Mouse (Mus musculus) liver, embryonic 16.5 days (tissue): ENCODE measurements around the gene Rad51d. TPM values are rescaled to one million over a fixed set of nuclear protein-coding genes. Genes with fewer than 3 reads are reported as not detected.

Experiments used
- ATAC-seq: fragments of 200-750 bp; cut with Nextera tagmentation; 2 replicates; pipeline ENCODE4 v1.8.0; 2017; ENCODE audit warnings: low read depth, mild to moderate bottlenecking, moderate number of reproducible peaks, moderate library complexity
- H3K27ac ChIP-seq: fragments of 300-500 bp; sonication (generic); 2 replicates; pipeline ENCODE4 v1.5.1; 2014; ENCODE audit warnings: mild to moderate bottlenecking, low read length
- H3K27me3 ChIP-seq: fragments of 300-500 bp; sonication (generic); 2 replicates; pipeline ENCODE4 v1.6.1; 2014; ENCODE audit warnings: low read depth, low read length, mixed read lengths; ENCODE audit not compliant: control insufficient read depth, insufficient read depth
- H3K36me3 ChIP-seq: fragments of 300-500 bp; sonication (generic); 2 replicates; pipeline ENCODE4 v1.6.1; 2014; ENCODE audit warnings: mild to moderate bottlenecking; ENCODE audit not compliant: control insufficient read depth, insufficient read depth
- H3K4me1 ChIP-seq: fragments of 300-500 bp; sonication (generic); 2 replicates; pipeline ENCODE4 v1.6.1; 2014; ENCODE audit warnings: low read depth, low read length, mixed read lengths; ENCODE audit not compliant: control insufficient read depth
- H3K4me2 ChIP-seq: fragments of 300-500 bp; sonication (generic); 2 replicates; pipeline ENCODE4 v1.6.1; 2014; ENCODE audit warnings: low read depth, low read length, mixed read lengths
- H3K4me3 ChIP-seq: fragments of 300-500 bp; sonication (generic); 2 replicates; pipeline ENCODE4 v1.5.1; 2014; ENCODE audit warnings: low read depth, mild to moderate bottlenecking, low read length
- H3K9ac ChIP-seq: fragments of 300-500 bp; sonication (generic); 2 replicates; pipeline ENCODE4 v1.6.1; 2014; ENCODE audit warnings: low read depth, low read length
- H3K9me3 ChIP-seq: fragments of 300-500 bp; sonication (generic); replicated peaks from 2 replicates; pipeline ENCODE4 v1.6.1; 2016; ENCODE audit warnings: low read length; ENCODE audit not compliant: control insufficient read depth
- WGBS: fragments of 180-500 bp; shearing (Covaris S2); extraction: QIAGEN DNeasy Blood & Tissue Kit; methylation state at CpG from one replicate; pipeline ENCODE4 v1.1.7; 2014; ENCODE audit not compliant: insufficient replicate concordance; 5-methylcytosine and 5-hydroxymethylcytosine counted together
- polyA plus RNA-seq: library from polyadenylated mRNA; unstranded; fragments of >200 nt; fragmentation: Nextera tagmentation; extraction: Ambion mirVana; gene quantifications from 2 replicates; pipeline ENCODE4 v1.2.1, GENCODE M21; 2015

Rad51d gene
- polyA plus RNA-seq, 1 experiment from 2014 or later: 4.7 TPM

GRCm38 (mm10) chr11:82831008-82831893, 59.2 kb downstream of the Rad51d start:
- Histone ChIP-seq H3K9ac (no peak overlapping the region), H3K36me3 (peaks cover 8% of the 10 kb centered on the region), H3K9me3 (no peaks in the 10 kb centered on the region), H3K4me1 (peaks cover 12% of the 10 kb centered on the region), H3K4me2 (no peak overlapping the region), H3K27ac (no peak overlapping the region), H3K4me3 (no peak overlapping the region), H3K27me3 (no peaks in the 10 kb centered on the region)
- no peak for ATAC-seq
- 43% methylated on average over 10 of the region's 10 CpGs for WGBS

GRCm38 (mm10) chr11:82826818-82827217, 63.6 kb downstream of the Rad51d start:
- ATAC-seq: no peak
- H3K4me1 ChIP-seq: peaks cover 15% of the 10 kb centered on the region
- no peak overlapping the region for H3K4me2 ChIP-seq
- no peak overlapping the region for H3K9ac ChIP-seq
- H3K27me3 ChIP-seq: no peaks in the 10 kb centered on the region
- H3K36me3 ChIP-seq: 0 out of 2 replicates have a peak, but pooled peaks cover 2% of the 10 kb centered on the region
- no peaks in the 10 kb centered on the region for H3K9me3 ChIP-seq
- H3K4me3 ChIP-seq: no peak overlapping the region
- H3K27ac ChIP-seq: no peak overlapping the region

Other genes with a start within 250 kb of the Rad51d start
- 0.18 and 0.30 TPM in 2 replicates for gene Cct6b, start 126.3 kb downstream of the Rad51d start, polyA plus RNA-seq
- gene Zfp830, start 126.3 kb downstream of the Rad51d start, polyA plus RNA-seq: 16.7 and 16.9 TPM in 2 replicates
- 7.9 and 8.4 TPM in 2 replicates for gene Lig3, start 109.5 kb downstream of the Rad51d start, polyA plus RNA-seq
- 25.8 and 26.4 TPM in 2 replicates for gene Rffl, start 19.4 kb downstream of the Rad51d start, polyA plus RNA-seq
- gene Fndc8, start 1.5 kb upstream of the Rad51d start, polyA plus RNA-seq: 0.09 and 0.12 TPM in 2 replicates
- gene Nle1, start 17.8 kb upstream of the Rad51d start, polyA plus RNA-seq: 9.1 and 10.7 TPM in 2 replicates
- gene Unc45b, start 19.9 kb upstream of the Rad51d start, polyA plus RNA-seq: 1.4 and 2.4 TPM in 2 replicates
- 1.6 TPM in 2 replicates for gene Slfn5, start 60.7 kb upstream of the Rad51d start, polyA plus RNA-seq
- 4.5 and 5.6 TPM in 2 replicates for gene Slfn9, start 101.2 kb upstream of the Rad51d start, polyA plus RNA-seq
- 0.40 and 0.51 TPM in 2 replicates for gene Slfn8, start 130.2 kb upstream of the Rad51d start, polyA plus RNA-seq
- 11.2 and 11.7 TPM in 2 replicates for gene Slfn2, start 174.5 kb upstream of the Rad51d start, polyA plus RNA-seq
- gene Slfn1, start 226.2 kb upstream of the Rad51d start, polyA plus RNA-seq: 1.1 and 1.2 TPM in 2 replicates